Mouse (Mus musculus): ENCODE data around the gene Rsph3b.
"Not testable (repeated sequence)": the region's sequence is repeated elsewhere in the genome, so short reads cannot be mapped to it uniquely, and the experiment has no call there.

GRCm38 (mm10) chr17:6960349-6960748 lies 11.9 kb upstream of the Rsph3b start:
- TF ChIP-seq CTCF (IDR thresholded peaks at IDR 0.05; ENCODE audit: low read depth, low read length); POLR2A (IDR thresholded peaks at IDR 0.05; ENCODE audit: borderline replicate concordance, low read depth, low read length): not testable (repeated sequence)

Data from bone marrow macrophage, adult 2 months (primary cell).